ENCODE assay signal across 17 mouse cellular contexts in the genomic region with DNA sequence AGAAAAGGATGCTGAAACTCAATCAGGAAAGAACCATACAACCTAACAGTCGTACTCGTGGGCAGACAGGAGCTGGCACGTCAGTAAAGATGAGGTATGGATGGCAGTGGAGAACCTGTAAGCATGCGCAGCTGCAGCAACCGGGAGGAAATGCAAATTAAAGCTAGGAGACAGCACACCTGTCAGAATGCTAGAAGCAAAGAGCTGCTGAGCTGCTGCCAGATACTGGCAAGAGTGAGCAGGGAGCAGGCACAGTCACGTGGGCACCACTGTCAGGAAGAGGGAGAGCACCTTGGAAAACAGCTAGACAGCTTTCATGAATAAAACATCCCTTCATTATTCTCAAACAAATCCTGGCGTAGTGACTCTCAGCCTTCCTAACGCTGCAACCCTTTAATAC. TPM values are rescaled to one million over a fixed set of nuclear protein-coding genes. Genes with fewer than 3 reads are reported as not detected.
DNase-seq lines count a peak whose midpoint lies in the region.
"Had no signal": no experiment of that assay in that cellular context is flagged by ENCODE, and none has a peak within 500 bp of the region (broad histone marks: within the 10 kb centered on the region; RNA-seq: fewer than 3 reads in every experiment).

No protein-coding gene starts in this region.

- DNase-seq in cerebellum, postnatal 10 days = peak; percentile 35 to 45
- DNase-seq in cerebellum, postnatal 36 days = no peak
- DNase-seq in left cerebral cortex, postnatal 14 days (ENCODE audit: low spot score in 2 of 2) = peak; percentile 49 to 50
- DNase-seq in left cerebral cortex, adult 18-20 months (ENCODE audit: low spot score in 2 of 2) = no peak
- peak; percentile 35 to 52 for DNase-seq in left cerebral cortex, postnatal 25 days (ENCODE audit: low spot score in 2 of 2)
- peak; percentile 27 for DNase-seq in right cerebral cortex, postnatal 25 days
- DNase-seq in c-Kit-positive CD71-positive TER-119-positive erythroid progenitor cells, embryonic 14.5 days (ENCODE audit: low spot score) = no peak
- DNase-seq in kidney, adult 8-10 months = no peak
- DNase-seq: adrenal gland, postnatal 25 days; cerebellum, adult 8-10 months; kidney, postnatal 10 days; liver, embryonic 13.5 days; spleen, adult 18-20 months; thymus, adult 2 months had no signal

- intact Hi-C loops in left cerebral cortex, postnatal 14 days (cut with DNase I) = loop anchor here (5.0 kb wide), 1 partner anchor 51 kb away; no protein-coding TSS in a partner anchor
- intact Hi-C loops in left cerebral cortex, postnatal 25 days (cut with DNase I) = loop anchor here (5.0 kb wide), 1 partner anchor 51 kb away; no protein-coding TSS in a partner anchor

RNA-seq across cellular contexts. Expression of a gene that starts 42.9 kb away (rescaled TPM):
- total RNA-seq in left cerebral cortex, postnatal 14 days (2021) = not detected
- total RNA-seq in left cerebral cortex, adult 18-20 months (2021) = not detected
- not detected for total RNA-seq in left cerebral cortex, postnatal 25 days (2021)
- total RNA-seq: adrenal gland, postnatal 25 days; gastrocnemius, adult 18-20 months; heart, adult 8-10 months; left cerebral cortex, adult 8-10 months had no signal

RNA-seq across cellular contexts. Expression of a gene that starts 56.6 kb away (rescaled TPM):
- not detected for total RNA-seq in left cerebral cortex, postnatal 14 days (2021)
- total RNA-seq in left cerebral cortex, adult 18-20 months (2021) = not detected
- not detected for total RNA-seq in left cerebral cortex, postnatal 25 days (2021)
- total RNA-seq: adrenal gland, postnatal 25 days; gastrocnemius, adult 18-20 months; heart, adult 8-10 months; left cerebral cortex, adult 8-10 months had no signal

Comparison
In these comparisons a context has a peak if more than half of its experiments do, and no peak if none do; other contexts are left out.
1. DNase-seq: peak in cerebellum, postnatal 10 days (2 of 2), left cerebral cortex, postnatal 14 days (2 of 2), left cerebral cortex, postnatal 25 days (2 of 2) and right cerebral cortex, postnatal 25 days (single experiment); none in cerebellum, postnatal 36 days (0 of 2), left cerebral cortex, adult 18-20 months (0 of 2), c-Kit-positive CD71-positive TER-119-positive erythroid progenitor cells, embryonic 14.5 days (single experiment) and kidney, adult 8-10 months (0 of 2).